In the genomic region with DNA sequence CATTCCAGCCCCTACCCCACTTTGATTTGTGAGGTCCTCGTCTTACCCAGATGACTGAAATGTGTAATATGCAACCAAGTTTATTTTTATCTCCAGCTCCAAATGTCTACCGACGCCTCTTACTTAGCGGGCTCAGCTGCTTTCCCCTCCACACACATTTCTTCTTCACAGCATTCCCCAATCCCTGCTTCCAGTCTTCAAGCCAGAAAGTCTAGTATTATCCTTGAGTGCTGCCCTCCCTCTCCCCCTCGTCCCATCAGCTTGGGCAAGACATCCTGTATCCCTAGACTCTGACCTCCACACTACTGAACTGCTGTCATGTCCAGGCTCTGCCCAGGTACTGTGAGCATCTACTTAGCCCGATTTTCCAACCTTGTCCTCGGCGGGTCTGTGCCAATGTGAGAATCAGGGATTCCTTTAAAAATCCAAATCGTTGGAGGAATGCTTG, we compare ENCODE assay signal across 7 mouse cellular contexts. TPM values are rescaled to one million over a fixed set of nuclear protein-coding genes. Genes with fewer than 3 reads are reported as not detected.
DNase-seq lines count a peak whose midpoint lies in the region; ATAC-seq and TF ChIP-seq lines count a peak whose summit lies in the region.

No protein-coding gene starts in this region.

- DNase-seq in retina, postnatal 1 day: peak; percentile 32
- DNase-seq in retina, embryonic 14.5 days (ENCODE audit: low spot score): no peak
- no peak for DNase-seq in forebrain, embryonic 14.5 days (ENCODE audit: low spot score)
- DNase-seq in liver, embryonic 11.5 days (ENCODE audit: low spot score): no peak
- DNase-seq in stomach, postnatal 0 days (ENCODE audit: low spot score): no peak
- no peak for DNase-seq in gastrocnemius, adult 8-10 months (ENCODE audit: low spot score in 2 of 2)
- DNase-seq in left cerebral cortex, adult 9 months (ENCODE audit: low spot score in 2 of 2): no peak

- 20% methylated on average over 9 of the region's 9 CpGs for WGBS in forebrain, embryonic 14.5 days
- WGBS in liver, embryonic 11.5 days: 15% methylated on average over 9 of the region's 9 CpGs
- 21% methylated on average over 9 of the region's 9 CpGs for WGBS in stomach, postnatal 0 days

- H3K9ac ChIP-seq in forebrain, embryonic 14.5 days (ENCODE audit: low read length): peak overlapping the region; percentile 94
- H3K9ac ChIP-seq in liver, embryonic 11.5 days (ENCODE audit: low read depth, low read length): peak overlapping the region; percentile 81
- H3K9ac ChIP-seq in stomach, postnatal 0 days (ENCODE audit: low read length): peak overlapping the region; percentile 79

- no peak for ATAC-seq in forebrain, embryonic 14.5 days
- no peak for ATAC-seq in liver, embryonic 11.5 days (replicated peaks; ENCODE audit: low FRiP score)
- ATAC-seq in stomach, postnatal 0 days (ENCODE audit: low FRiP score, low TSS enrichment): no peak

- TF ChIP-seq CTCF in stomach, postnatal 0 days (IDR thresholded peaks at IDR 0.05; ENCODE audit: low read depth): no peak

- no peak for TF ChIP-seq EP300 in stomach, postnatal 0 days (optimal IDR thresholded peaks at IDR 0.05)

- H3K27ac ChIP-seq in forebrain, embryonic 14.5 days (ENCODE audit: low read depth, low read length): no peak overlapping the region
- H3K27ac ChIP-seq in liver, embryonic 11.5 days (ENCODE audit: low read depth, low read length): no peak overlapping the region
- peak overlapping the region; percentile 86 for H3K27ac ChIP-seq in stomach, postnatal 0 days (replicated peaks)

- H3K4me1 ChIP-seq in forebrain, embryonic 14.5 days (ENCODE audit: control insufficient read depth, insufficient read depth, low read length): peaks cover 7% of the 10 kb centered on the region
- peaks cover 37% of the 10 kb centered on the region for H3K4me1 ChIP-seq in liver, embryonic 11.5 days (replicated peaks; ENCODE audit: control insufficient read depth, insufficient read depth, low read length)
- peaks cover 9% of the 10 kb centered on the region for H3K4me1 ChIP-seq in stomach, postnatal 0 days (replicated peaks; ENCODE audit: control insufficient read depth, insufficient read depth)

- no peaks in the 10 kb centered on the region for H3K36me3 ChIP-seq in forebrain, embryonic 14.5 days (ENCODE audit: control insufficient read depth, insufficient read depth, low read length)
- H3K36me3 ChIP-seq in liver, embryonic 11.5 days (ENCODE audit: control insufficient read depth, insufficient read depth, low read length): no peaks in the 10 kb centered on the region
- H3K36me3 ChIP-seq in stomach, postnatal 0 days (ENCODE audit: control insufficient read depth, insufficient read depth, low read length): no peaks in the 10 kb centered on the region

- H3K9me3 ChIP-seq in forebrain, embryonic 14.5 days (replicated peaks; ENCODE audit: control insufficient read depth, low read length): no peaks in the 10 kb centered on the region
- no peaks in the 10 kb centered on the region for H3K9me3 ChIP-seq in liver, embryonic 11.5 days (ENCODE audit: control insufficient read depth, low read length)
- H3K9me3 ChIP-seq in stomach, postnatal 0 days (ENCODE audit: control insufficient read depth, low read length): no peaks in the 10 kb centered on the region

- peak overlapping the region; percentile 93 for H3K4me3 ChIP-seq in forebrain, embryonic 14.5 days (ENCODE audit: low read depth, low read length)
- peak overlapping the region; percentile 73 for H3K4me3 ChIP-seq in liver, embryonic 11.5 days (ENCODE audit: low read depth, low read length)
- peak overlapping the region; percentile 88 for H3K4me3 ChIP-seq in stomach, postnatal 0 days (ENCODE audit: low read depth, low read length)

- H3K27me3 ChIP-seq in forebrain, embryonic 14.5 days (replicated peaks; ENCODE audit: control insufficient read depth, insufficient read depth, low read length): no peaks in the 10 kb centered on the region
- H3K27me3 ChIP-seq in liver, embryonic 11.5 days (replicated peaks; ENCODE audit: control insufficient read depth, insufficient read depth, low read length): no peaks in the 10 kb centered on the region
- no peaks in the 10 kb centered on the region for H3K27me3 ChIP-seq in stomach, postnatal 0 days (ENCODE audit: control insufficient read depth, insufficient read depth, low read length)

- peak overlapping the region; percentile 85 for H3K4me2 ChIP-seq in forebrain, embryonic 14.5 days (ENCODE audit: low read length)
- peak overlapping the region; percentile 95 for H3K4me2 ChIP-seq in liver, embryonic 11.5 days
- peak overlapping the region; percentile 84 for H3K4me2 ChIP-seq in stomach, postnatal 0 days (replicated peaks; ENCODE audit: low read depth)

RNA-seq across cellular contexts. Expression of a gene that starts 0.4 kb away (rescaled TPM):
- 20.3 and 30.6 TPM in 2 replicates for polyA plus RNA-seq in forebrain, embryonic 14.5 days (2014; fragmentation: Nextera tagmentation; extraction: Ambion mirVana)
- polyA plus RNA-seq in liver, embryonic 11.5 days (2014; fragmentation: Nextera tagmentation; extraction: Ambion mirVana): 36.4 and 38.8 TPM in 2 replicates
- 21.2 and 22.3 TPM in 2 replicates for polyA plus RNA-seq in stomach, postnatal 0 days (2015; fragmentation: Nextera tagmentation; extraction: Ambion mirVana)
- total RNA-seq in gastrocnemius, adult 8-10 months (2022): 10 to 100 TPM; 18.6 to 28.1 (median 21.8) TPM

RNA-seq across cellular contexts. Expression of a gene that starts 51.6 kb away (rescaled TPM):
- 114 and 158 TPM in 2 replicates for polyA plus RNA-seq in forebrain, embryonic 14.5 days (2014; fragmentation: Nextera tagmentation; extraction: Ambion mirVana)
- polyA plus RNA-seq in liver, embryonic 11.5 days (2014; fragmentation: Nextera tagmentation; extraction: Ambion mirVana): 39.2 and 42.5 TPM in 2 replicates
- 44.8 and 50.8 TPM in 2 replicates for polyA plus RNA-seq in stomach, postnatal 0 days (2015; fragmentation: Nextera tagmentation; extraction: Ambion mirVana)
- 10 to 100 TPM; 54.1 to 61.3 (median 59.2) TPM for total RNA-seq in gastrocnemius, adult 8-10 months (2022)

RNA-seq across cellular contexts. Expression of a gene that starts 57.4 kb away (rescaled TPM):
- polyA plus RNA-seq in forebrain, embryonic 14.5 days (2014; fragmentation: Nextera tagmentation; extraction: Ambion mirVana): 0.72 and 1.6 TPM in 2 replicates
- 3.1 and 3.5 TPM in 2 replicates for polyA plus RNA-seq in liver, embryonic 11.5 days (2014; fragmentation: Nextera tagmentation; extraction: Ambion mirVana)
- polyA plus RNA-seq in stomach, postnatal 0 days (2015; fragmentation: Nextera tagmentation; extraction: Ambion mirVana): 11.4 and 11.9 TPM in 2 replicates
- total RNA-seq in gastrocnemius, adult 8-10 months (2022): 1 to 10 TPM; 2.4 to 6.3 (median 4.3) TPM
